Mouse (Mus musculus) intestine, embryonic 14.5 days (tissue): ENCODE results near the gene Dock8. TPM values are rescaled to one million over a fixed set of nuclear protein-coding genes. Genes with fewer than 3 reads are reported as not detected.

Experiments
- ATAC-seq: fragments of 200-750 bp; cut with Nextera tagmentation; replicated peaks from 2 replicates; pipeline ENCODE4 v1.8.0; 2017; ENCODE audit warnings: low read depth, moderate number of reproducible peaks, moderate TSS enrichment, moderate library complexity; ENCODE audit not compliant: low FRiP score, low TSS enrichment
- DNase-seq: peaks from one replicate; pipeline ENCODE4 v3.0.0-alpha.2; 2018; ENCODE audit warnings: low spot score
- H3K27ac ChIP-seq: fragments of 300-500 bp; sonication (generic); 2 replicates; pipeline ENCODE4 v1.5.1; 2014; ENCODE audit warnings: low read depth, mild to moderate bottlenecking, control low read depth
- H3K27me3 ChIP-seq: fragments of 300-500 bp; sonication (generic); replicated peaks from 2 replicates; pipeline ENCODE4 v1.6.1; 2014; ENCODE audit warnings: low read length, control low read depth; ENCODE audit not compliant: control insufficient read depth, insufficient read depth
- H3K36me3 ChIP-seq: fragments of 300-500 bp; sonication (generic); 2 replicates; pipeline ENCODE4 v1.6.1; 2014; ENCODE audit warnings: low read length, control low read depth; ENCODE audit not compliant: control insufficient read depth, insufficient read depth
- H3K4me1 ChIP-seq: fragments of 300-500 bp; sonication (generic); replicated peaks from 2 replicates; pipeline ENCODE4 v1.6.1; 2014; ENCODE audit warnings: low read length, control low read depth, mixed read lengths; ENCODE audit not compliant: control insufficient read depth, insufficient read depth
- H3K4me2 ChIP-seq: fragments of 300-500 bp; sonication (generic); 2 replicates; pipeline ENCODE4 v1.6.1; 2014; ENCODE audit warnings: low read length
- H3K4me3 ChIP-seq: fragments of 300-500 bp; sonication (generic); 2 replicates; pipeline ENCODE4 v1.5.1; 2014; ENCODE audit warnings: low read depth, low read length, control low read depth, mixed read lengths
- H3K9ac ChIP-seq: fragments of 300-500 bp; sonication (generic); 2 replicates; pipeline ENCODE4 v1.6.1; 2014; ENCODE audit warnings: mild to moderate bottlenecking, low read length
- H3K9me3 ChIP-seq: fragments of 300-500 bp; sonication (generic); 2 replicates; pipeline ENCODE4 v1.6.1; 2016; ENCODE audit warnings: low read length, control low read depth; ENCODE audit not compliant: control insufficient read depth
- WGBS: fragments of 180-500 bp; shearing (Covaris S2); extraction: QIAGEN DNeasy Blood & Tissue Kit; methylation state at CpG from one replicate; pipeline ENCODE4 v1.1.7; 2014; 5-methylcytosine and 5-hydroxymethylcytosine counted together
- polyA plus RNA-seq: library from polyadenylated mRNA; unstranded; fragments of >200 nt; fragmentation: Nextera tagmentation; extraction: Ambion mirVana; gene quantifications from 2 replicates; pipeline ENCODE4 v1.2.1, GENCODE M21; 2014

Gene Dock8
- polyA plus RNA-seq, 1 experiment from 2014 or later = 4.5 TPM

- Histone ChIP-seq H3K4me1 (peaks cover 6% of the 10 kb centered on the region; the same call in 1 of the 2 replicates), H3K4me3 (no peak overlapping the region), H3K36me3 (no peaks in the 10 kb centered on the region), H3K27ac (no peak overlapping the region), H3K27me3 (no peaks in the 10 kb centered on the region), H3K9me3 (no peaks in the 10 kb centered on the region), H3K9ac (no peak overlapping the region), H3K4me2 (peak overlapping the region; percentile 39; the same call in 1 of the 2 replicates)
- ATAC-seq = no peak
- 54% methylated on average over 7 of the region's 7 CpGs for WGBS
- DNase-seq = no peak
Measured at GRCm38 (mm10) chr19:25059847-25060364, 60.6 kb downstream of the Dock8 start.

GRCm38 (mm10) chr19:25060375-25060774, 61.0 kb downstream of the Dock8 start:
- H3K9me3 ChIP-seq = no peaks in the 10 kb centered on the region
- H3K36me3 ChIP-seq = no peaks in the 10 kb centered on the region
- ATAC-seq = no peak
- peaks cover 6% of the 10 kb centered on the region; the same call in 1 of the 2 replicates for H3K4me1 ChIP-seq
- no peaks in the 10 kb centered on the region for H3K27me3 ChIP-seq
- peak overlapping the region; percentile 39 for H3K4me2 ChIP-seq
- 19% methylated on average over 9 of the region's 9 CpGs for WGBS
- DNase-seq = no peak
- no peak overlapping the region for H3K4me3 ChIP-seq
- no peak overlapping the region for H3K9ac ChIP-seq
- no peak overlapping the region for H3K27ac ChIP-seq

- Histone ChIP-seq H3K4me2 (no peak overlapping the region), H3K27ac (no peak overlapping the region), H3K4me3 (no peak overlapping the region), H3K36me3 (no peaks in the 10 kb centered on the region), H3K4me1 (peaks cover 8% of the 10 kb centered on the region; the same call in 1 of the 2 replicates), H3K9ac (no peak overlapping the region), H3K27me3 (no peaks in the 10 kb centered on the region), H3K9me3 (no peaks in the 10 kb centered on the region)
- DNase-seq (no peak), ATAC-seq (no peak)
- 90% methylated on average over 9 of the region's 9 CpGs for WGBS
Measured at GRCm38 (mm10) chr19:25062188-25062856, 63.0 kb downstream of the Dock8 start.

GRCm38 (mm10) chr19:25062857-25063240, 63.5 kb downstream of the Dock8 start:
- no peaks in the 10 kb centered on the region for H3K27me3 ChIP-seq
- no peaks in the 10 kb centered on the region for H3K36me3 ChIP-seq
- peaks cover 8% of the 10 kb centered on the region; the same call in 1 of the 2 replicates for H3K4me1 ChIP-seq
- H3K27ac ChIP-seq = no peak overlapping the region
- H3K4me2 ChIP-seq = no peak overlapping the region
- H3K9me3 ChIP-seq = no peaks in the 10 kb centered on the region
- 82% methylated on average over 2 of the region's 2 CpGs for WGBS
- H3K4me3 ChIP-seq = no peak overlapping the region
- H3K9ac ChIP-seq = no peak overlapping the region
- no peak for DNase-seq
- no peak for ATAC-seq

GRCm38 (mm10) chr19:25066229-25066628, 66.9 kb downstream of the Dock8 start:
- H3K4me3 ChIP-seq = no peak overlapping the region
- no peak overlapping the region for H3K4me2 ChIP-seq
- H3K9me3 ChIP-seq = no peaks in the 10 kb centered on the region
- H3K27me3 ChIP-seq = no peaks in the 10 kb centered on the region
- H3K9ac ChIP-seq = no peak overlapping the region
- no peak for DNase-seq
- WGBS = 70% methylated on average over 9 of the region's 9 CpGs
- H3K27ac ChIP-seq = no peak overlapping the region
- H3K4me1 ChIP-seq = 0 out of 2 replicates have a peak, but pooled peaks cover 3% of the 10 kb centered on the region
- H3K36me3 ChIP-seq = no peaks in the 10 kb centered on the region
- no peak for ATAC-seq

- H3K9me3 ChIP-seq = no peaks in the 10 kb centered on the region
- ATAC-seq = no peak
- WGBS = 76% methylated on average over 8 of the region's 8 CpGs
- H3K4me1 ChIP-seq = 0 out of 2 replicates have a peak, but pooled peaks cover 3% of the 10 kb centered on the region
- no peak overlapping the region for H3K27ac ChIP-seq
- no peak overlapping the region for H3K4me3 ChIP-seq
- H3K36me3 ChIP-seq = no peaks in the 10 kb centered on the region
- no peaks in the 10 kb centered on the region for H3K27me3 ChIP-seq
- no peak for DNase-seq
- no peak overlapping the region for H3K9ac ChIP-seq
- no peak overlapping the region for H3K4me2 ChIP-seq
Measured at GRCm38 (mm10) chr19:25068518-25068917, 69.2 kb downstream of the Dock8 start.

GRCm38 (mm10) chr19:25072521-25072920, 73.2 kb downstream of the Dock8 start:
- DNase-seq = no peak
- H3K4me3 ChIP-seq = no peak overlapping the region
- no peak overlapping the region for H3K27ac ChIP-seq
- H3K4me1 ChIP-seq = no peaks in the 10 kb centered on the region
- WGBS = 89% methylated on average over 9 of the region's 9 CpGs
- H3K9me3 ChIP-seq = no peaks in the 10 kb centered on the region
- no peak overlapping the region for H3K4me2 ChIP-seq
- no peaks in the 10 kb centered on the region for H3K36me3 ChIP-seq
- H3K9ac ChIP-seq = no peak overlapping the region
- no peak for ATAC-seq
- H3K27me3 ChIP-seq = no peaks in the 10 kb centered on the region

GRCm38 (mm10) chr19:25074741-25075140, 75.4 kb downstream of the Dock8 start:
- DNase-seq (no peak), ATAC-seq (no peak)
- no peaks in the 10 kb centered on the region for H3K36me3 ChIP-seq
- no peaks in the 10 kb centered on the region for H3K27me3 ChIP-seq
- no peaks in the 10 kb centered on the region for H3K9me3 ChIP-seq
- no peak overlapping the region for H3K27ac ChIP-seq
- WGBS = 78% methylated on average over 6 of the region's 6 CpGs
- no peak overlapping the region for H3K4me3 ChIP-seq
- no peak overlapping the region for H3K9ac ChIP-seq
- H3K4me1 ChIP-seq = no peaks in the 10 kb centered on the region
- H3K4me2 ChIP-seq = no peak overlapping the region

- Histone ChIP-seq H3K9me3 (no peaks in the 10 kb centered on the region), H3K4me3 (no peak overlapping the region), H3K4me1 (no peaks in the 10 kb centered on the region), H3K27me3 (no peaks in the 10 kb centered on the region), H3K27ac (no peak overlapping the region), H3K36me3 (no peaks in the 10 kb centered on the region), H3K4me2 (no peak overlapping the region), H3K9ac (no peak overlapping the region)
- DNase-seq (no peak), ATAC-seq (no peak)
- WGBS = 71% methylated on average over 7 of the region's 7 CpGs
Measured at GRCm38 (mm10) chr19:25077636-25078035, 78.3 kb downstream of the Dock8 start.
